ENCODE assay signal across 24 mouse cellular contexts in genomic region chr16:21848847-21849246, GRCm38 (mm10). TPM values are rescaled to one million over a fixed set of nuclear protein-coding genes. Genes with fewer than 3 reads are reported as not detected.
"Had no signal": no experiment of that assay in that cellular context is flagged by ENCODE, and none has a peak within 500 bp of the region (broad histone marks: within the 10 kb centered on the region; RNA-seq: fewer than 3 reads in every experiment).

No protein-coding gene starts in this region.

- H3K4me1 ChIP-seq: kidney, embryonic 15.5 days had no signal

- H3K4me3 ChIP-seq: heart, embryonic 13.5 days; heart, embryonic 15.5 days; hindbrain, embryonic 13.5 days; kidney, embryonic 15.5 days; limb, embryonic 13.5 days; limb, embryonic 15.5 days had no signal

- H3K9me3 ChIP-seq: heart, embryonic 13.5 days; heart, embryonic 15.5 days; hindbrain, embryonic 13.5 days; kidney, embryonic 15.5 days; limb, embryonic 13.5 days; limb, embryonic 15.5 days had no signal

- H3K27me3 ChIP-seq: heart, embryonic 13.5 days; heart, embryonic 15.5 days; hindbrain, embryonic 13.5 days; kidney, embryonic 15.5 days; limb, embryonic 13.5 days; limb, embryonic 15.5 days had no signal

- H3K4me2 ChIP-seq: heart, embryonic 11.5 days; heart, embryonic 13.5 days; heart, embryonic 15.5 days; kidney, embryonic 15.5 days; limb, embryonic 13.5 days; limb, embryonic 15.5 days had no signal

- H3K27ac ChIP-seq: heart, embryonic 13.5 days; heart, embryonic 15.5 days; hindbrain, embryonic 13.5 days; kidney, embryonic 15.5 days; kidney, postnatal 0 days; limb, embryonic 13.5 days; limb, embryonic 15.5 days had no signal

- H3K9ac ChIP-seq: forebrain, postnatal 0 days; heart, embryonic 13.5 days; heart, embryonic 15.5 days; hindbrain, embryonic 13.5 days; kidney, embryonic 15.5 days; limb, embryonic 13.5 days; limb, embryonic 15.5 days had no signal

- DNase-seq: forebrain, postnatal 0 days; gastrocnemius, postnatal 14 days; gastrocnemius, postnatal 36 days; heart, adult 18-20 months; heart, postnatal 14 days; heart, postnatal 36 days; kidney, adult 11 months; kidney, adult 2 months; kidney, adult 9 months; kidney, postnatal 14 days; kidney, postnatal 36 days; layer of hippocampus, adult 9-11 months; left cerebral cortex, postnatal 4 days had no signal

- H3K36me3 ChIP-seq: heart, embryonic 13.5 days; heart, embryonic 15.5 days; hindbrain, embryonic 13.5 days; kidney, embryonic 15.5 days; limb, embryonic 13.5 days; limb, embryonic 15.5 days had no signal

- ATAC-seq: forebrain, postnatal 0 days; hindbrain, embryonic 16.5 days; intestine, embryonic 16.5 days had no signal

RNA-seq across cellular contexts. Expression of gene Map3k13, which starts 54.7 kb away (rescaled TPM):
- total RNA-seq: hematopoietic stem cell, adult 5-6 weeks had no signal
